Mouse (Mus musculus): Measurements from ENCODE around the gene Lrp8.

GRCm38 (mm10) chr4:107836758-107837157 is 34.7 kb downstream of the Lrp8 start:
- TF ChIP-seq TCF12 (IDR thresholded peaks at IDR 0.05; ENCODE audit: low read depth, low read length) (no peak), CTCF (IDR thresholded peaks at IDR 0.05 in 2 of 3, conservative IDR thresholded peaks at IDR 0.05 in 1 of 3; ENCODE audit: control insufficient read depth in 1 of 3, insufficient read depth in 1 of 3, low read depth in 2 of 3, low read length in 3 of 3, poor library complexity in 1 of 3, severe bottlenecking in 1 of 3) (no peak), GATA1 (IDR thresholded peaks at IDR 0.05; ENCODE audit: low read depth, low read length) (no peak)
